Mouse (Mus musculus): ENCODE data around the gene S1pr5. TPM values are rescaled to one million over a fixed set of nuclear protein-coding genes. Genes with fewer than 3 reads are reported as not detected.
A peak's percentile ranks its signal among the peaks of the same experiment; 100 is the strongest.

Gene S1pr5
- total RNA-seq, 1 experiment from 2014 or later, result 5.9 TPM

DNA sequence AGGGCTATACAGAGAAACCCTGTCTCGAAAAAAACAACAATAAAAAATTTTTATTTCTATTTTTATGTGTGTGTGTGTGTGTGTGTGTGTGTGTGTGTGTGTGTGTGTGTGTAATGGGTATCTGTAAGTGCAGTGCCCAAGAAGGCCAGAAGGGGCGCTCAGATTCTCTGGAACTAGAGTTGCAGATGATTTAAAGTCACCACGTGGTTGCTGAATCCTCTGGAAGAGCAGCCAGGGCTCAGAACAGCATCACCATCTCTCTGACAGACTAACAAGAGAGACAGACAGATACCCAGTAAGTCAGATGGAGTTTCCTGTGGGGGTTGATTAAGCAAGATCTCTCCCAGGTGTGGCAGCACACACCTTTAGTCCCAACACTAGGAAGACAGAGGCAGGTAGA, 28.4 kb downstream of the S1pr5 start:
- ATAC-seq (ENCODE audit: extremely low read depth, insufficient number of reproducible peaks, low FRiP score, poor library complexity, severe bottlenecking), result no peak

DNA sequence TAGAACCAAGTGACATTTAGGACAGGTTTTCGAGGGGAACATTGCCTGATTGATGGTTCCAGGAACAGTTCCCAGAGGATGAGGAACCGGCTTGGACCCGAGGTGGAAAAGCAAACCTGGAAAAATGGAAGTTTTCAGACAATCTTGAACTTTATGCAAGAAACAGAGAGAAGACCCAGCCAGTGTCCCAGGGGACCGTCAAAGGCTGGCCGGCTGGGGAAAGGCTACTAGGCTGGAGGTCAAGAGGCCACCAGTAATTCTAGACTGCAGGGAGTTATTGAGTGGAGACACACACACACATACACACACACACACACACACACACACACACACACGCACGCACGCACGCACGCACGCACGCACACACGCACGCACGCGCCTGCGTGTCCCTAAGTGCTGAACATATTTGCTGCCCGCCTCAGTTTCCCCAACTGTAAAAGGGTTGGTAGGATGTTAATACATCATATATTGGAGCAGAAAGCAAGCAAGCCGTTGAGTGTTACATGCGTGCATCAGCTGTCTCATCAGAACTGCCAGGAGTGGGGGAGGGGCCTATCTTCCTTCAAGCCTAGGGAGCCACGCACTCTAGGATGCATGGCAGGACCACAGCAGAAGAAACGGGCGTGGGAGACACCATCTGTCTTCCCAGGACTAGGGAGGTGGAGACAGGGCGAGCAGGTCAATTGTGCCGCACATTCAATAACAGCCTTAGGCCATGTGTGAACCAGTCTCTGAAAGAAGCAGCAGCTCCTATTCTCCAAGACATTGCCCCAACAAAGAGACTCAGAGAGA, 32.0 kb downstream of the S1pr5 start:
- no peak for ATAC-seq (ENCODE audit: extremely low read depth, insufficient number of reproducible peaks, low FRiP score, poor library complexity, severe bottlenecking)

DNA sequence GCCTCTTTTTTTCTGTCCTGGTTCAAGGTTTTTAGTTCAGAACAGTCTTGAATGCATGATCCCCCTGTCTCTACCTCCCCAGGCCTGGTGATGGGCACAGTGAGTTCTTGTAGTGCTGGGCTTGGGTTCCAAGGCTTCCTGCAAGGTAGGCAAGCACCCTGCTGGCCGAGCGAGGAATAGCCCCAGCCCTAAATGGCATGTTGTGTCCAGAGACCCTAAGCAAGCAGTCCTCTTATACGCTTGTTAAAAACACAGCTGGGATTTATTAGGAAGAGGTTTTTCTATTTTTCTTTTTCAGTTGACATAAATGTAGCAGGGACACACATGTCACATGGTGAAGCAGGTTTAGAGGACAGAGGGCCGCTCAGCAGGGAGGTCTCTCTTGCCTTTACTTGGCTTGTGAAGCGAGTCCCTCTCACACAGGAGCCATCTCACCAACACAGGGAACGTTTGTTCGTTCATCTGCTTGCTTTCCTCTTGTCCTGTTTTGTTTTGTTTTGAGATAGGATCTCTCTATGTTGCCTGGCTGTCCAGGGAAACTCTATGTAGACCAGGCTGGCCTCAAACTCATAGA, 34.5 kb downstream of the S1pr5 start:
- ATAC-seq (ENCODE audit: extremely low read depth, insufficient number of reproducible peaks, low FRiP score, poor library complexity, severe bottlenecking), result 0 out of 2 replicates have a peak, but pooled peaks have one; percentile 39

DNA sequence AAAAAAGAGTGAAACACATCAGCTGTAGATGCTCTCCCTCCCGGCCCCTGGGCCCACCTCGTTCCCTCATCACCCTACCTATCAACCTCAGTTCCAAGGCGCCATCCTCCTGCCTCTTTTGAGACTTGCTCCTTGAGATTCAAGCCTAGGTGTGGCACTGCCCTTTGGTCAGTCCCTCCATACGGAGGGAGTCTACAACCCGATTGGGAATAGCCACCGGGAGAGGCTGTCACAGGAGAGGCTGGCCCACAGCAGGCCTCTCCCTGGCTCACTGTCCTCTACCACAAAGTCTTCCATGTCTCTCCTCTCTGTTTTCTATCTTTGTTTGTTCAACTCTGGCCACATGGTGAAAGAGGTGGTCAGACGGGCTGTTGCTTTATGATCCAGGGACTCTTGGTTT, 36.6 kb downstream of the S1pr5 start:
- ATAC-seq (ENCODE audit: extremely low read depth, insufficient number of reproducible peaks, low FRiP score, poor library complexity, severe bottlenecking), result no peak

DNA sequence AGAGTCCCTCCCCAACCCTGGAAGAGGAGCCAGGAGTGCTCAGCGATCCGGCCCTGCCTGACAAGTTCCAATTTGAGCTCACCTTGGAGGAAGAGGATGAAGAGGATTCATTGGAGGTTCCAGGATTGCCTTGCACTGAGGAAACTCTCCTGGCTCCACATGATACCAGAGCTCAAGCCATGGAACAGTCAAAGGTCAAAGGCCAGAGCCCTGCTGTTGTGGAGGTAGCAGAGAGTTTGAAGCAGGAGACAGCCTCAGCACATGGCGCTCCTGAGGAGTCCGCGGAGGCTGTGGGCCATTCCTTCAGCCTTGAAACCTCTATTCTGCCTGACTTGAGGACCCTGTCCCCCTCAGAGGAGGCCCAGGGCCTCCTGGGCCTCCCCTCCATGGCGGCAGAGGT, 37.4 kb downstream of the S1pr5 start:
- no peak for ATAC-seq (ENCODE audit: extremely low read depth, insufficient number of reproducible peaks, low FRiP score, poor library complexity, severe bottlenecking)

DNA sequence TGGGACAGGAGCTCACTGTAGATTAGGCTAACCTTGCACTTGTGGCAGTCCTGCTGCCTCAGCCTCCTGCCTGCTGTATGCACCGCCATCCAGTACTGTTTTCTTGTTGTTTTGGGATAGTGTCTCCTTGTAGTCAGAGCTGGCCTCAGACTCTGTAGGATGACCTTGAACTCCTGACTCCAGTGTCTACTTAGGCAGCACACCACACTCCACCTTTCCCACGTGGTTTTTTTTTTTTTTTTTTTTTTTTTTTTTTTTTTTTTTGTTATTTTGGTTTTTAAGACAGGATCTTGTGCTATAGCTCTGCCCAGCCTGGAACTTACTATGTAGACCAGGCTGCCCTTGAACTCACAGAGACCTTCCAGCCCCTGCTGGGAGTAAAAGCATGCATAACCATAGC, 39.6 kb downstream of the S1pr5 start:
- no peak for ATAC-seq (ENCODE audit: extremely low read depth, insufficient number of reproducible peaks, low FRiP score, poor library complexity, severe bottlenecking)

DNA sequence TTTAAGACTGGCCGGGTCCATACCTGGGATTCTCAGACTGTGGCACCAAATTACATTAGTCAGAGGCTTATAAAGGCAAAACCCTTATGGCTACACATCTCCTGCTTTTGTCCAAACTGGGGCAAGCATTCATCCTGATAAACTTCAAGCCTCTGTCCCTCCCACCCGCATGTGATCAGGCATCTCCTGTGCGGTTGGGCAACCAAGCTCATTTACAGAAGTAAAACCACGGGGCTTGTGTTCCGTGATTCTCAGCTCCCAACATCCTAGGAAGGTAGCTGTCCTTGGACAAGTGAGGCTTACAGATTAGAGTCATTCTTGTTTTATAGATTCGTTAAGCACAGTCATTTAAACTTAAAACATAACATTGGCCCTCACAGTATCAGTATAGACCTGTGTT, 41.4 kb downstream of the S1pr5 start:
- no peak for ATAC-seq (ENCODE audit: extremely low read depth, insufficient number of reproducible peaks, low FRiP score, poor library complexity, severe bottlenecking)

DNA sequence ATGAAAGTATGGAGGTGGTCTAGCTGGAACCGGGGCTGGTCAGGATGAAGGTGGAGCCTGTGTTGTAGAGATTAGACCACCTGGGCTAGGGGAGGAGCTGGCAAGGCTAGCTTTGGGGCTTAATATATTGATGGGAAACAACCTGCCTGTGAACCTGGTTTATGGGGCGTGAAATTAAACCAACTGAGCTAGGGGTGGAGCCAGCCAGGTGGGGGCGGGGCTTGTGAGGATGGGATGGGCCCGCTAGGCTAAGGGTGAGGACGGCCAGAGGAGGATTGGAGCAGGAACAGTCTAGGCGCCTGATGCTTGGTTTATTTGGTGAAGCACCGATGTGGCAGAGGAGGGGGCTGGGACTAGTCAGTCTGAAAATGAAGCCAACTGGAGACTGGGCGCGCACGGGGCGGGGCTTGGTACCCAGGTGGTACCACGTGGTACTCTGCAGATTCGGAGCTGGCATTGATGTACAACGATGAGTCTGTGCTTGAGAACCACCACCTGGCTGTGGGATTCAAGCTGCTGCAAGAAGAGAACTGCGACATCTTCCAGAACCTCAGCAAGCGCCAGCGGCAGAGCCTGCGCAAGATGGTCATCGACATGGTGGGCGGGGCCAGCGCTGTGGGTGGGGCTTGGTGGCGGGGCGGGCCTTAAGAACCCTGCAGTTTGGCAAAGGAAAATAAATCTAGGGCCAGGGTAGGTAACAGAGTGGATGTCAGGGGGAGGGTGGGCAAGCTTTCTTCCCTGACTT, 43.5 kb downstream of the S1pr5 start:
- ATAC-seq (ENCODE audit: extremely low read depth, insufficient number of reproducible peaks, low FRiP score, poor library complexity, severe bottlenecking), result 0 out of 2 replicates have a peak, but pooled peaks have one; percentile 21

DNA sequence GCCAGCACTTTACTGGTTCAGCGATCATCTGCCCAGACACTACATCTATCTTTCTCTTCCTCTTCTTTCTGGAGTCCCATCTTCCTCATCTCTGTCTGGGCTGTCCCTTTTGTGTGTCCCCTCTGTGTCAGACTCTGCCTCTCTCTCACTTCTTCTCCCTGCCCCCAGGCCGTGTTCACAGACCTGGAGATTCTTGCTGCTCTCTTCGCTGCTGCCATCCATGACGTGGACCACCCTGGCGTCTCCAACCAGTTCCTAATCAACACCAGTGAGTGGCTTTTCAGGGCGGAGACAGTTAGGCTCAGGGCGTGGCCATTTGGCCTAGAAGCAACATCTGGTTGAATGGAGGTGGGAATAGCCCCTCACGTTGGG, 44.1 kb downstream of the S1pr5 start:
- peak; percentile 34 for ATAC-seq (ENCODE audit: extremely low read depth, insufficient number of reproducible peaks, low FRiP score, poor library complexity, severe bottlenecking)

DNA sequence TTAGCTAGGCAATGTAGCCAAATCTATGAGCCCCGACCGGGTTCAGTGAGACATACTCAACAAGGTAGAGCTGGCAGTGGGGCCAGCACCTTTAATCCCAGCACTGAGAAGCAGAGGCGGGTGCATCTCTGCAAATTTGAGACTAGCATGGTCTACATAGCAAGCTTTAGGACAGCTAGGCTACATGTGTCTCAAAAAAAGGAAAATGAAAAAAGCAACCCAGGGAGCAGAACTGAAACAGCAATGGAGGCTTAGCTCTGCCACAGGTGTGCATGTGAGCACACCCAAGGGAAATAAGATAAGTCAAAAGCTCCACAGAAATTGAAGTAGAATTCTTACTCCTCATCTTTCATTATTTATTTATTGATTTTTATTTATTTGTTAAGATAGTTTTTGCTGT, 49.3 kb downstream of the S1pr5 start:
- ATAC-seq (ENCODE audit: extremely low read depth, insufficient number of reproducible peaks, low FRiP score, poor library complexity, severe bottlenecking), result no peak

DNA sequence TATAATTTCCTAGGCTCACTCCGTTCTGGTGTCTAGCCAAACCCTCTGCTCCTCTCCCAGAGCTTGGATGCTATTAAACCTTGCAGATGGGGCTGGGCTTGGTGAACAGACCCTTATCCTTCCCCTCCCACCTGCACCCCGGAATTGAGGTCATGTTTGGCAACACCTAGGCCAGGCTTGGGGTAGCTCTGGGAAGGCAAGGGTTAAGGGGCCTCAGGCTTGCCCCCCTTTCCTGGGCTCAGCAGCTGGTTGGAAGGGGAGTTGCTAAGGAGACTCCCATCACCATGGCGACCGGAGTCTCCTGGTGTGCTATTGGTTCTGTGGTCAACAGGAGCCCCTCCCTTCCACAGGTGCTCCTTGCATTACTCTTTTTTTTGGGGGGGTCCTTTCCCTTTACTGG, 50.3 kb downstream of the S1pr5 start:
- no peak for ATAC-seq (ENCODE audit: extremely low read depth, insufficient number of reproducible peaks, low FRiP score, poor library complexity, severe bottlenecking)

DNA sequence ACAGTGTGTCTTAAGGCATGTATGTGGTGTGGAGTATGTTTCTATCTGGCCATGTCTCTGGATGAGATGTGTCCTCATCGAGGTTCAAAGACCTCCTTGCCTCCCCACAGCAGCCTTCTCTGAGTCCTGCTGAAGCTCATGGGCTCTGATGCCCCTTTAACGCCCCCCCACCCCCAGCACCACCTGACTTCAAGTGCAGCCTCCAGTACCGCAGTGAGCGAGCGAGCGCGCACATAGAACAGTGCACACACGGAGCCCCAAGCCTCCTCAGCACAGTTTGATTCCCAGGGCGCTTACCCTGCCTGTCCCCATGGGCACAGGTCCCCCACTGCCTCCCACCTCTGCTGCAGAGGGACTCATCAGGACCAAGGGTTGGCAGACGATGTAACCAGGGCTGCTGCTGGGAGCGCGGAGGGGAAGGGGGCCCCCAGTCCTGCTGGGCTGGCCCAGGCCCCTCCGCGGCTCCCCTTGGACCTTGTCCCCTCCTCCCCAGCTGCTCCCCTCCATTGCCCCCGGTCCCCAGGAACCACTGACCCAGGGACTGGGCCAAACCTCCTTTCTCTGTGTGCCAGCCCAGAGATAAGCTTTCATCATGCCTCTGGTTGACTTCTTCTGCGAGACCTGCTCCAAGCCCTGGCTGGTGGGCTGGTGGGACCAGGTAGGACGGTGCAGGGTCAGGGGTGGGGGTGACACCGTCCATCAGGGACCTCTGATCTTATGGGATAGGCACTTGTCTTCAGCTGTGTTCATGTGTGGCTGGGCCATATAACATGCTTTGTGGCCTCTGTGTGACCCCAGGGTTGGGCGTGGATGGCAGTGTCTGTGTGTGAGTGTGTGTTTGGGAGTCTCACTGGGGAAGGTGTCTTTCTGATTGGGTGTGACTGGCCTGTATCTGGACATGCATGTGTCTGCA, 51.5 kb downstream of the S1pr5 start:
- no peak for ATAC-seq (ENCODE audit: extremely low read depth, insufficient number of reproducible peaks, low FRiP score, poor library complexity, severe bottlenecking)

DNA sequence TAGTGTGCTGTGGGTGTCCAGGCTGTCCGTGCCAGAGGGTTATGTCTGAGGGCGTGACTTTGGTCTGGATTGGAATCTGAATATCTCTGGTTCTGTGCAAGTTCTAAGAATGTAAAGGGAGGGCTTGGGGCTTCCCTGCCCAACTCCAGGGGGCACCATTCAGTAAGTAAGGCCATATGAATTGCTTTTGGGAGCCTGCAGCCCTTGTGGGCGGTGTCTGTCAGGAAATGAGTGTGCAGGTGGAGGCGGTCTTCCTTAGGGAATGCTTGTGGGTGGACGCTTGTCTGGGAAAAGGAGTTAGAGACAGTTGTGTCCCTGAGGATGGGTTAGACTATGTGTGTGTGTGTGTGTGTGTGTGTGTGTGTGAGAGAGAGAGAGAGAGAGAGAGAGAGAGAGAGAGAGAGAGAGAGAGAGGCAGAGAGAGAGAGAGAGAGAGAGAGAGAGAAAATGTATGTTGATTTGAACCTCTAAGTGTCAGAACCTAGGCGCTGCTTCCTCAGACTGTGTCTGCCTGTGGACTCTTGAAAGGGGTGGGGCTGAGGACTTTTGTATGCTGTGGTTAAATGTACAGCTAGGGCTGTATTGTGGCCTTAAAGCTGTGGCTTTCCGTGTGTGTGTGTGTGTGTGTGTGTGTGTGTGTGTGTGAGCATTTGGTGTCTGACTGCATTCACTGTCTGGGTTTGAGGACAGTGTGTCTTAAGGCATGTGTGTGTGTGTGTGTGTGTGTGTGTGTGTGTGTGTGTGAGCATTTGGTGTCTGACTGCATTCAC, 52.3 kb downstream of the S1pr5 start:
- ATAC-seq (ENCODE audit: extremely low read depth, insufficient number of reproducible peaks, low FRiP score, poor library complexity, severe bottlenecking), result 0 out of 2 replicates have a peak, but pooled peaks have one; percentile 31

DNA sequence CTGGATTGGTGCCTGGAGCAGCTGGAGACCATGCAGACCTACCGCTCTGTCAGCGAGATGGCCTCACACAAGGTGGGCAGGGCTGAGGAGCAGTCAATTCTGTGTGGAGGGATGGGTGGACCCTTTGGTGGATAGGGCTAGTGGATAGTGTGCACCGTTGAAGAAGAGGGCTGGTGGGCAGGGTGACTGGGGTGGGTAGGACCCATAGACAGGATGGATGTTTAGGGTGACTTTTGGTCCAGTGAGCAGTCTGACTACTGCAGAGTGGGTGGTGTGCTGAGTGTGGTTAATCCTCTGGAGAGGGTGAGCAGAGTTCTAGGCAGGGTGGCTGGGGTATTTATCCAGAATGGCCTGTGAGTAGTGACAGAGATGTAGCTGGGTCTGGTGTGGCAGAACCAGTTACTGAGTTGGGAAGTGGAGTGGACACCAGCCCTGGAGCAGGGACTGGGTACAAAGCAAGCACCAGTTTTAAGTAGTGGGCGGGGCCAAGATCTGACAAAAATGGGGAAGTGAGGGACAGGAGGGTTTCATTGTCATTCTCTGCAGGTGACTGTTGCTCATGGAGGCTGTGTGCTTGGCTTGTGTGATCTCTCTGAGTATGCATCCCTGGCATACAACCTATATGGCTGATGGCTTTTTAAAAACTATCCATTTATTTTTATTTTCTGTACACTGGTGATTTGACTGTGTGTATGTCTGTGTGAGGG, 53.3 kb downstream of the S1pr5 start:
- ATAC-seq (ENCODE audit: extremely low read depth, insufficient number of reproducible peaks, low FRiP score, poor library complexity, severe bottlenecking), result peak; percentile 61

DNA sequence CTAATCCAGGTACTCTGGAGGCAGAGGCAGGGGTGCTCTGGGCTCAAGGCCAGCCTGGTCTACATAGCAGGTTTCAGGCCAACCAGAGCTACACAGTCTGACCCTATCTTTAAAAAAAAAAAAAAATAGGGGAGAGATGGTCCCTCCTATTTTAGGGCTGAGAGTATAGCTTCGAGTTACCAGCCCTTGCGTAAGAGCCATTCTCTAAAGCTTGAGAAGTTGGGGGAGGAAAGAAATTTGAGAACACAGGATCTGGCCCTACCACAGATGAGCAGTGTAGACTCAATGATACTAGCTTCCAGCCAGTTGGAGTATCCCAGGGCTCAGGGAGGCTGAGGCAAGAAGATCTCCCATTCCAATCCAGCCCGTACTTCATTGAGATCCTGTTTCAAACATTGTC, 54.5 kb downstream of the S1pr5 start:
- ATAC-seq (ENCODE audit: extremely low read depth, insufficient number of reproducible peaks, low FRiP score, poor library complexity, severe bottlenecking), result no peak
